Mouse (Mus musculus) small intestine, adult 2 months (tissue): Measurements from ENCODE around the gene Grwd1.

ENCODE experiments used
- CTCF ChIP-seq: fragments of 200-500 bp; IDR thresholded peaks from 2 replicates; pipeline ENCODE4 v1.5.1; 2012; ENCODE audit warnings: low read depth, mild to moderate bottlenecking, control low read depth, inconsistent platforms, low read length, moderate library complexity, mixed read lengths; ENCODE audit not compliant: insufficient replicate concordance, insufficient read length; ENCODE audit errors: extremely low read depth
- POLR2A ChIP-seq: fragments of 200-500 bp; IDR thresholded peaks from 2 replicates; pipeline ENCODE4 v1.6.1; 2012; ENCODE audit warnings: low read depth, mild to moderate bottlenecking, control low read depth, inconsistent platforms, low read length, moderate library complexity

DNA sequence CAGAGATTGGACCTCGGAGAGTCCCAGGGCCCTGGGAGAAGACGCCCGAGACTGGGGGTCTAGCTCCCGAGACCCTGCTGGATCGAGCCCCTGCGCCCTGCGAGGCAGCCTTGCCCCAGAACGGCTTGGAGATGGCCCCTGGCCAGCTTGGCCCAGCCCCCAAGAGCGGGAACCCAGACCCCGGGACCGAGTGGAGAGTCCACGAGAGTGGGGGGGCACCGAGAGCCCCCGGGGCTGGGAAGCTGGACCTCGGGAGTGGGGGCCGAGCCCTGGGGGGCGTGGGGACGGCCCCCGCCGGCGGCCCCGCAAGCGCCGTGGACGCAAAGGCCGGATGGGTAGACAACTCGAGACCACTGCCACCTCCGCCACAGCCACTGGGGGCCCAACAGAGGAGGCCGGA is 35.8 kb downstream of the Grwd1 start:
- no peak for TF ChIP-seq POLR2A
- no peak for TF ChIP-seq CTCF
